Mouse (Mus musculus): ENCODE measurements around the gene Wdr18.

Wdr18 gene

GRCm38 (mm10) chr10:79979401-79980155, 19.6 kb downstream of the Wdr18 start:
- no peak for DNase-seq

- DNase-seq = no peak
Observed at GRCm38 (mm10) chr10:79983205-79983604, 23.3 kb downstream of the Wdr18 start.

GRCm38 (mm10) chr10:79983670-79984069, 23.7 kb downstream of the Wdr18 start:
- peak; percentile 69 to 72 for DNase-seq

GRCm38 (mm10) chr10:79984195-79984816, 24.4 kb downstream of the Wdr18 start, which contains the start of gene Tmem259:
Gene Tmem259, minus strand, starts transcription at chr10:79984330.
- peak; percentile 91 to 94 for DNase-seq

- DNase-seq = peak; percentile 96 to 99
Observed at GRCm38 (mm10) chr10:79984871-79985270, 24.9 kb downstream of the Wdr18 start.

- peak; percentile 79 to 84 for DNase-seq
Observed at GRCm38 (mm10) chr10:79985334-79986231, 25.6 kb downstream of the Wdr18 start.

GRCm38 (mm10) chr10:79986232-79986878, 26.4 kb downstream of the Wdr18 start:
- peak; percentile 72 to 89 for DNase-seq

GRCm38 (mm10) chr10:79986963-79987362, 27.0 kb downstream of the Wdr18 start:
- peak; percentile 94 to 95 for DNase-seq

GRCm38 (mm10) chr10:79987771-79988505, 28.0 kb downstream of the Wdr18 start:
- DNase-seq = peak in 1 of 2 experiments; percentile 44

- DNase-seq = peak; percentile 84 to 92
Observed at GRCm38 (mm10) chr10:79988506-79989271, 28.7 kb downstream of the Wdr18 start, which contains the start of gene Cnn2. Gene Cnn2, plus strand, starts transcription at chr10:79988584.

GRCm38 (mm10) chr10:79989272-79989786, 29.4 kb downstream of the Wdr18 start:
- DNase-seq = no peak

GRCm38 (mm10) chr10:79989870-79990269, 29.9 kb downstream of the Wdr18 start:
- peak; percentile 80 to 94 for DNase-seq

GRCm38 (mm10) chr10:79991099-79991498, 31.1 kb downstream of the Wdr18 start:
- peak in 1 of 2 experiments; percentile 41 for DNase-seq

GRCm38 (mm10) chr10:79991548-79991947, 31.6 kb downstream of the Wdr18 start:
- DNase-seq = no peak

GRCm38 (mm10) chr10:79994397-79995115, 34.6 kb downstream of the Wdr18 start:
- peak; percentile 65 to 69 for DNase-seq

GRCm38 (mm10) chr10:79995636-79996035, 35.7 kb downstream of the Wdr18 start:
- no peak for DNase-seq

GRCm38 (mm10) chr10:79996272-79997033, 36.5 kb downstream of the Wdr18 start, which contains the start of gene Abca7:
Gene Abca7, plus strand, starts transcription at chr10:79996494.
- peak; percentile 96 to 99 for DNase-seq

- peak; percentile 79 to 81 for DNase-seq
Observed at GRCm38 (mm10) chr10:79997034-79997760, 37.2 kb downstream of the Wdr18 start.
